Mouse (Mus musculus) hindbrain, embryonic 13.5 days (tissue): ENCODE data around the gene Trp53. TPM values are rescaled to one million over a fixed set of nuclear protein-coding genes. Genes with fewer than 3 reads are reported as not detected.
"Not testable (repeated sequence)": the region's sequence is repeated elsewhere in the genome, so short reads cannot be mapped to it uniquely, and the experiment has no call there.

ENCODE experiments used
- ATAC-seq: fragments of 200-750 bp; cut with Nextera tagmentation; 2 replicates; pipeline ENCODE4 v1.8.0; 2017; ENCODE audit warnings: moderate TSS enrichment; ENCODE audit not compliant: low FRiP score
- H3K27ac ChIP-seq: fragments of 300-500 bp; sonication (generic); 2 replicates; pipeline ENCODE4 v1.5.1; 2015; ENCODE audit warnings: inconsistent platforms, mild to moderate bottlenecking, moderate library complexity
- H3K27me3 ChIP-seq: fragments of 300-500 bp; sonication (generic); 2 replicates; pipeline ENCODE4 v1.6.1; 2015; ENCODE audit warnings: mild to moderate bottlenecking, inconsistent platforms
- H3K36me3 ChIP-seq: fragments of 300-500 bp; sonication (generic); 2 replicates; pipeline ENCODE4 v1.6.1; 2015; ENCODE audit warnings: mild to moderate bottlenecking, inconsistent platforms
- H3K4me1 ChIP-seq: fragments of 300-500 bp; sonication (generic); replicated peaks from 2 replicates; pipeline ENCODE4 v1.6.1; 2015; ENCODE audit warnings: inconsistent platforms
- H3K4me2 ChIP-seq: fragments of 300-500 bp; sonication (generic); 2 replicates; pipeline ENCODE4 v1.6.1; 2015; ENCODE audit warnings: inconsistent platforms, mild to moderate bottlenecking, moderate library complexity
- H3K4me3 ChIP-seq: fragments of 300-500 bp; sonication (generic); 2 replicates; pipeline ENCODE4 v1.5.1; 2015; ENCODE audit warnings: mild to moderate bottlenecking, inconsistent platforms
- H3K9ac ChIP-seq: fragments of 300-500 bp; sonication (generic); 2 replicates; pipeline ENCODE4 v1.6.1; 2015; ENCODE audit warnings: mild to moderate bottlenecking, inconsistent platforms
- H3K9me3 ChIP-seq: fragments of 300-500 bp; sonication (generic); 2 replicates; pipeline ENCODE4 v1.6.1; 2016; ENCODE audit warnings: inconsistent platforms
- WGBS: fragments of 180-500 bp; shearing (Covaris S2); methylation state at CpG from one replicate; pipeline ENCODE4 v1.1.7; 2015; 5-methylcytosine and 5-hydroxymethylcytosine counted together
- polyA plus RNA-seq: library from polyadenylated mRNA; unstranded; fragments of >200 nt; fragmentation: Nextera tagmentation; extraction: Ambion mirVana; gene quantifications from 2 replicates; pipeline ENCODE4 v1.2.1, GENCODE M21; 2015

Trp53 gene
- polyA plus RNA-seq, 1 experiment from 2014 or later = 78.1 TPM

GRCm38 (mm10) chr11:69604795-69605664 lies 24.9 kb downstream of the Trp53 start:
- under 1% methylated on average over 71 of the region's 73 CpGs for WGBS
- Histone ChIP-seq H3K27ac (peak overlapping the region; percentile 78), H3K9me3 (no peaks in the 10 kb centered on the region), H3K4me3 (peak overlapping the region; percentile 73), H3K27me3 (peaks cover 13% of the 10 kb centered on the region; the same call in 1 of the 2 replicates), H3K4me1 (peaks cover 43% of the 10 kb centered on the region), H3K9ac (peak overlapping the region; percentile 89), H3K36me3 (peaks cover 13% of the 10 kb centered on the region), H3K4me2 (peak overlapping the region; percentile 100)
- ATAC-seq = peak; percentile 44; the same call in 1 of the 2 replicates

- 3% methylated on average over 32 of the region's 32 CpGs for WGBS
- Histone ChIP-seq H3K4me3 (peak within 1 kb of the TSS; percentile 73), H3K9me3 (no peaks in the 10 kb centered on the region), H3K4me1 (peaks cover 35% of the 10 kb centered on the region), H3K27me3 (peaks cover 13% of the 10 kb centered on the region; the same call in 1 of the 2 replicates), H3K9ac (peak within 1 kb of the TSS; percentile 89), H3K36me3 (peaks cover 13% of the 10 kb centered on the region), H3K4me2 (peak within 1 kb of the TSS; percentile 100), H3K27ac (peak within 1 kb of the TSS; percentile 78)
- ATAC-seq = peak; percentile 90
Observed at GRCm38 (mm10) chr11:69605726-69606490, 25.7 kb downstream of the Trp53 start, which contains the start of gene Atp1b2. Gene Atp1b2, minus strand, starts transcription at chr11:69605942.

GRCm38 (mm10) chr11:69606491-69606795 lies 26.3 kb downstream of the Trp53 start:
- Histone ChIP-seq H3K4me1 (peaks cover 32% of the 10 kb centered on the region), H3K9me3 (no peaks in the 10 kb centered on the region), H3K4me2 (peak overlapping the region; percentile 100), H3K27me3 (peaks cover 13% of the 10 kb centered on the region; the same call in 1 of the 2 replicates), H3K36me3 (peaks cover 12% of the 10 kb centered on the region), H3K27ac (peak overlapping the region; percentile 35), H3K4me3 (peak overlapping the region; percentile 73), H3K9ac (peak overlapping the region; percentile 39; the same call in 1 of the 2 replicates)
- WGBS = 54% methylated on average over 2 of the region's 2 CpGs
- no peak for ATAC-seq

DNA sequence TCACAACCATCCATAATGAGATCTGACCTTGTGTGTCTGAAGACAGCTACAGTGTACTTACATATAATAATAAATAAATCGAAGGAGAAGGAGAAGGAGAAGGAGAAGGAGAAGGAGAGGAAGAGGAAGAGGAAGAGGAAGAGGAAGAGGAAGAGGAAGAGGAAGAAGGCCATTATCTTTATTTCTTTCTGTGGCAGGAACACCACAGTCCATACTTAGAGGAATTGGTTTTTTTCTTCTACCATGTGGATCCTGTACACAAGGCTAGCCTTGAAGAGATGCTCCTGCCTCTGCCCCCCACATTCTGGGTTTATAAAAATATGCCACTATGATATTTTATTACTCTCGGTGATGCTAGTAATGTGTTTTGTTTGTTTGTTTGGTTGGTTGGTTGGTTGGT lies 26.7 kb downstream of the Trp53 start:
- H3K4me2 ChIP-seq = no peak overlapping the region
- ATAC-seq = no peak
- no peak overlapping the region for H3K9ac ChIP-seq
- no peak overlapping the region for H3K27ac ChIP-seq
- 91% methylated on average over 2 of the region's 2 CpGs for WGBS
- H3K4me1 ChIP-seq = peaks cover 29% of the 10 kb centered on the region
- no peaks in the 10 kb centered on the region for H3K9me3 ChIP-seq
- no peak overlapping the region for H3K4me3 ChIP-seq
- H3K36me3 ChIP-seq = peaks cover 8% of the 10 kb centered on the region
- peaks cover 13% of the 10 kb centered on the region; the same call in 1 of the 2 replicates for H3K27me3 ChIP-seq

DNA sequence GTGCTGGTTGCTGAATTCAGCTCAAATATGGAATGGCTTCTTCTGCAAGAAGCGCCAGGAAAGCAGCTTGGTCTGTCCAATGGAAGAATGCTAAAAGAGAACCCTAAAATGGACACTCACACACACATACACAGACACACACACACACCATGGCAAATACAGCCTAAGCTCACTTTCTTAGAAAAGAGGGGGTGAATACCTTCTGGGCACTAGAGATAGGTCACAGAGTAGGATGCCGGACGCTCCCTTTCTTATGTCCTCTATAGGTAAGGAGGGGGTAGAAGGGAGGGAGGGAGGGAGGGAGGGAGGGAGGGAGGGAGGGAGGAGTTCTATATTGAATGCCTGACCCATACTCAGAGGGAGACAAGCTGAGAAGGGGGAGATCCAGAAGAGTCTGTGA lies 28.4 kb downstream of the Trp53 start:
- Histone ChIP-seq H3K4me1 (peaks cover 21% of the 10 kb centered on the region), H3K4me2 (no peak overlapping the region), H3K36me3 (no peaks in the 10 kb centered on the region), H3K4me3 (no peak overlapping the region), H3K9ac (no peak overlapping the region), H3K9me3 (no peaks in the 10 kb centered on the region), H3K27ac (no peak overlapping the region), H3K27me3 (peaks cover 9% of the 10 kb centered on the region; the same call in 1 of the 2 replicates)
- ATAC-seq = no peak
- 75% methylated on average over 3 of the region's 3 CpGs for WGBS

DNA sequence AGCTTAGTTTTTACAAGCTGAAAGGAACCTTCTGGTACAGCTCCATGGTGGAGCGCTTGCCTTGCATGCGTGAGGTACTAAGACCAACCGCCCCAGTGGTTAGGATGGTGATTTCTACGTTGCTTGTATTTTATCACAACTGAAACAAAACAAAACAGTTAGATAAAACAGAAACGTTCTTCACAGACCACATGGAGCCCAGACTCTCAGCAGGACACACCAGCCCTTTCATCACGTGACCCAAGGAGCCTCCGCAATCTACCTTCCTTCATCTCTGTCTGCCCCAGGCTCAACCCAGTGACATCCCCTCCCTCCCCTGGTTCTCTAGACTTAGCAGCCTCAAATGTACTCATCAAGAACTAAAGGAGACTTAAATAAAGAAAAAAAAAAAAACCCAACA lies 29.3 kb downstream of the Trp53 start:
- Histone ChIP-seq H3K4me2 (no peak overlapping the region), H3K4me1 (peaks cover 16% of the 10 kb centered on the region), H3K9ac (no peak overlapping the region), H3K27ac (no peak overlapping the region), H3K36me3 (no peaks in the 10 kb centered on the region), H3K4me3 (no peak overlapping the region), H3K9me3 (no peaks in the 10 kb centered on the region), H3K27me3 (0 out of 2 replicates have a peak, but pooled peaks cover under 1% of the 10 kb centered on the region)
- WGBS = 62% methylated on average over 7 of the region's 7 CpGs
- no peak for ATAC-seq

DNA sequence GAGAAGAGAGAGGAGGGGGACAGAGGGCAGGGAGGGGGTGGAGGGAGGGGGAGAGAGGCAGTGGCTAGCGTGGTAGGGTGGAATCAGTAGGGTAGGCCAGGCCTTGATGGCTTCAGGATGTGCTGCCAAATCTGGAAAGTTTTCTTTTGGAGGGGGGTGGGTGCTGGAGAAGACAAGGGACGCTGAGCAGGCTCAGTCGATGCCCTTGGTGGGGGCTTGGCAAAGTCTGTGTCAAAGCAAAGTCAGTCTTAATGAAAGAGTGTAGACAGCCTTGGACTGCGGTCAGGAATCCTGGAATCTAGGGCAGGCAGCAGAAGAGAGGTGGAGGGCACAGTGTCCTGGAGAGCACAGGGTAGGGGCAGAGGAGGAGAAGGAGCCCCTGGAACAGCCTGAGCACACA lies 30.7 kb downstream of the Trp53 start:
- no peak overlapping the region for H3K9ac ChIP-seq
- no peak overlapping the region for H3K4me2 ChIP-seq
- no peak overlapping the region for H3K27ac ChIP-seq
- no peaks in the 10 kb centered on the region for H3K36me3 ChIP-seq
- H3K4me3 ChIP-seq = no peak overlapping the region
- H3K4me1 ChIP-seq = peaks cover 8% of the 10 kb centered on the region
- no peak for ATAC-seq
- WGBS = 66% methylated on average over 4 of the region's 4 CpGs
- no peaks in the 10 kb centered on the region for H3K9me3 ChIP-seq
- peaks cover 11% of the 10 kb centered on the region; the same call in 1 of the 2 replicates for H3K27me3 ChIP-seq

DNA sequence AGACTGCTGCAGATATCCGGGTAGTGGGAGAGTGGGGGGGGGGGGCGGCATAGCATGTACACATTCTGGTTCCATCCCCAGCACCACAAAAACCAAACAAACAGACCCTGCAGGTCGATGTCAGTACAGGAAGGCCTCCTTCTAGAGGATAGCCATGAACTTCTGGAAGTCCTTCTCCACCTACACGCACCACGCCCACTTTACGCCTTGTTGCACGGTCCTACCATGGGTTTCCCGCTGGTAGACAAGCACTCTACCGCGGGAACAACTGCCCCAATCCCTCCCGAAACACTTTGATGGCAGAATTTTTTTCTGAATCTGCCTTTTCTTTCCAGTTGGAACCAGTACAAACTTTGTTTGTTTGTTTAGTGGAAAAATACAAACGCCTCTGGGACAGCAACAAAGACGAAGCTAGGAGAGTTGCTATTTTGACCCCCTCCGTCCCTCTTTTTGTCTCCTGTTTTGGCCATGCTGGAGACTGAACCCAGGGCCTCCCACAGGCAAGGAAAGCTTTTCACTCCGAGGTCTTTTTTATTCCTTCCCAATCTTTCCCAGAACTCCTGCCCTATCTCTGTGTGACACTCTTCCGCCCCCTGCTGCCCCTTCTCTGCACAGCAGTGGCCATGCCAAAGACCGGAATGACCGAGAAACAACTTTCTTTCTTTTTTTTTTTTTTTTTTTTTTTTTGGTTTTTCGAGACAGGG lies 33.5 kb downstream of the Trp53 start:
- no peak for ATAC-seq
- Histone ChIP-seq H3K36me3 (no peaks in the 10 kb centered on the region), H3K4me1 (0 out of 2 replicates have a peak, but pooled peaks cover 4% of the 10 kb centered on the region), H3K27me3 (peaks cover 14% of the 10 kb centered on the region; the same call in 1 of the 2 replicates), H3K4me3 (no peak overlapping the region), H3K4me2 (no peak overlapping the region), H3K9me3 (no peaks in the 10 kb centered on the region), H3K9ac (no peak overlapping the region), H3K27ac (no peak overlapping the region)
- WGBS = 7% methylated on average over 19 of the region's 19 CpGs

GRCm38 (mm10) chr11:69614257-69614588 lies 34.1 kb downstream of the Trp53 start:
- H3K27me3 ChIP-seq = peaks cover 14% of the 10 kb centered on the region; the same call in 1 of the 2 replicates
- not testable (repeated sequence) for H3K9ac ChIP-seq, H3K4me2 ChIP-seq, H3K36me3 ChIP-seq, H3K27ac ChIP-seq, ATAC-seq, H3K9me3 ChIP-seq, H3K4me1 ChIP-seq, H3K4me3 ChIP-seq
- WGBS = 52% methylated on average over 11 of the region's 11 CpGs

DNA sequence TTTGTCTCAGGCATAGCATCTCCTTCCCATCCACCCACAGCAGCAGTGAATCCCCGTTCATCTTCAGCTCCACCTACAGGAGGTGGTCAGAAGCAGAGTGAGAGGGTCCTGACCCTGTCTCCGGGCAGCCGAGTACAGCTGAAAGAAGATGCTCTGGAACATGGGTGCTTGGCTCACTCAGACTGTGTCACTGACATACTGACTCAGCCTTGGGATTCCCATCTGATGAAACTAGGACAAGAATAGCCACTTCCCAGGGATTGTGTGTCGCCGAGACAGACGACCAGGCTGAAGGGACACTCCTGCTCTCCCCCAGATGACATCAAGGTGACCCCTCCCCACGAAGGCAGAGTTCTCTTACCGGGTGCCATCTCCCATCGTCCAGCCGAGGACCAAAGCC lies 36.6 kb downstream of the Trp53 start:
- Histone ChIP-seq H3K4me3 (no peak overlapping the region), H3K27ac (no peak overlapping the region), H3K4me1 (peaks cover 7% of the 10 kb centered on the region), H3K9me3 (no peaks in the 10 kb centered on the region), H3K27me3 (peaks cover 14% of the 10 kb centered on the region; the same call in 1 of the 2 replicates), H3K4me2 (no peak overlapping the region), H3K9ac (peak overlapping the region; percentile 51; the same call in 1 of the 2 replicates), H3K36me3 (no peaks in the 10 kb centered on the region)
- no peak for ATAC-seq
- 52% methylated on average over 10 of the region's 10 CpGs for WGBS

DNA sequence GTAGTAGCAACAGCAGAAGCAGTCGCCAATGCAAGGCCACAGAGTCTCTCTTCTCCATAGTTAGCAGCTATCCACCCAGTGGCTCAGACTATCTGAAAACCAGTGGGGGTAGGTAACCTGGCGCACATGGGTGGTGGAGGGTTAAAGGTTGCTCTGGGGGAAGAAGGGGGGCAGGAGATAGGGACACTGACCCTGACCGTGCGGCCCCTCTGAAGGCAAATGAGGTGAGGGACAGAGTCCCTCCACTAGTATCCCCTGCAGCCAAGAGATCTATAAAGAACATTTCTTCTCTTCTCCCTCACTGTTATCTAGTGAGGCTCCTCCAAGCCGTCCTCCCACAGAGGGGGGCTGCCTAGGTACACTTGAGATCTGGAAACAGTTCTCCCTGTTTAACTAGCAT lies 37.6 kb downstream of the Trp53 start, which contains the start of gene Shbg:
Gene Shbg, minus strand, starts transcription at position 101 of the 400 bp plus-strand sequence.
- H3K4me3 ChIP-seq = no peak within 1 kb of the TSS
- H3K9ac ChIP-seq = peak within 1 kb of the TSS; percentile 51; the same call in 1 of the 2 replicates
- H3K36me3 ChIP-seq = no peaks in the 10 kb centered on the region
- H3K4me2 ChIP-seq = no peak within 1 kb of the TSS
- 76% methylated on average over 5 of the region's 5 CpGs for WGBS
- H3K4me1 ChIP-seq = peaks cover 13% of the 10 kb centered on the region
- no peak within 1 kb of the TSS for H3K27ac ChIP-seq
- no peaks in the 10 kb centered on the region for H3K9me3 ChIP-seq
- ATAC-seq = no peak
- peaks cover 14% of the 10 kb centered on the region; the same call in 1 of the 2 replicates for H3K27me3 ChIP-seq
